Mouse (Mus musculus) adrenal gland, postnatal 0 days (tissue): ENCODE data around the gene Ovca2. TPM values are rescaled to one million over a fixed set of nuclear protein-coding genes. Genes with fewer than 3 reads are reported as not detected.

Experiments used
- microRNA-seq: library from miRNA; unstranded; fragments of <30 nt; microRNA quantifications from one replicate; pipeline ENCODE4, GENCODE M21; 2016; ENCODE audit warnings: borderline replicate concordance; ENCODE audit not compliant: insufficient number of aligned reads
- polyA plus RNA-seq: library from polyadenylated mRNA; unstranded; fragments of >200 nt; fragmentation: Nextera tagmentation; extraction: Ambion mirVana; gene quantifications from 2 replicates; pipeline ENCODE4 v1.2.1, GENCODE M21; 2015

Ovca2 gene
- polyA plus RNA-seq = 23.0 and 25.9 TPM in 2 replicates

GRCm38 (mm10) chr11:75178672-75179208 is at the start of gene Ovca2:
Gene Ovca2 (minus strand): TSS chr11:75178835.

DNA sequence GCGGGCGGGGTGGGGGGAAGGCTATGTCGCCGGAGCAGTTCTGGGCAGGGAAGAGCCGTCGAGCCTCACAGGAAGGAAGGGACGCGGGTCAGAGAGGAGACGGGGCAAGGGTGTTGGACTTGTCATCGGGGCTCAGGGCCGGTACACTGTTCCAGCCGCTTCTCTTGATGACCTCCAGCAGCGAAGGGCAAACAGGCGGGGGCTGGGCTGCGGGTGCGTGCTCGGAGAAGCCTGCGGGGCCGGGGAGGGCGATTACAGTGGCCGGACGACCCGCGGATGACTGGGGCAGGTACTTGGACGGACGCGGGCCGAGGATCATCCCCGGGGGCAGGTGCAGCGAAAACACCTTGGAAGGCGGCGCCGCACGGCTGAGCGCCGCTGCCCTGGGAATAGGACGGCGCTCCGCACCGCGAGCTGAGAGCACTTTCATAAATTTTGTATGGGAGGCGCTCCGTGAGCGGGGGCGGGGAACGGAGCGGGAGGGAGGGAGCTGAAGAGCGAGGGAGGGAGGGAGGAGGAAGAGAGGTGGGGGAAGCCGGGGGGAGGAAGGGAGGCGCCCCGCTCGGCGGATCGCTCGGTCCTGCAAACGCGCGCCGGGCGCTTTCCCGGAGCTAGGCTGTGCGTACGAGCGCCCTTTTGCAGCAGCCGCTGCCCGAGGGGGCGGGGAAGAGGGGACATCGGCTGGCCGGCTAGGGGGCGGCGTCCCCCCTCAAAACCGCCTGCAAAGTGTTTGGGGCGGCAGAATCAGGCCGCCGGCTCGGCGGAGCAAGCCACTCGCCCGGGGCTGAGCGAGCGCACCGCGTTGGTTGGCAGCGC is 14.8 kb upstream of the Ovca2 start, which contains the start of gene Rtn4rl1:
TSS of gene Rtn4rl1 (plus strand) at position 528 of the 816 bp plus-strand sequence.

GRCm38 (mm10) chr11:75190905-75191441 is 12.3 kb upstream of the Ovca2 start, which contains the start of gene Dph1:
Gene Dph1 (minus strand): TSS chr11:75191241.

DNA sequence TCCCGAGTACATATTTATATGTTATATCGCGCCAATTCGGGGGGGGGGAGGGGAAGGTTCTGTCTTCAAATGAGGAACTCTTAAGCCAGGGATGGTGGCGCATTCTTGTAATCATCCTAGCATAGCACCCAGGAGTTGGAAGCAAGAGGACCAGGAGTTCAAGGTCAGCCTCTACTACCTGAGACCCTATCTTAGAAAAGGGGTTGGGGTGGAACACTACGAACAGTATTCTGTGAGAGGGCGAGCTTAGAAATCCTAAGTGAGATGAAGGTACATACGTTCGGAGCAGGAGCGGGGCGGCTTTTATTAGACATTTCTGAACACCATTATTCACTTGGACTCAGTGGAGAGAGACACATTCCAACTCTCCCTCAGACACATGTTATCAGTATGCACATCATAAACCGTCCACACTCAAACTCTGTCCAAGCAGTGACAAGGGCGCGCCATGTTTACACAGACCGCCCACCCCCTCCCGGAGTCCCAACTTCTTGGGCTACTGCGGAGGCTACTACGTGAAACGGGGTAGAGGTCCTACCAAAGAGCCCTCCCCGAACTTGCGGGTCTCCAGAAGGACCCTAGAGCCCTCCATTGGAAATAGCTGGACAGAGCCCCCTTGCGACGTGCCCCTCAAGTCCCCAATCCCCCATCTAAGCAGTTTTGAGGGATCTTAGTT is 9.1 kb downstream of the Ovca2 start, which contains the start of gene Hic1:
TSS of gene Hic1 (minus strand) at position 115 of the 676 bp plus-strand sequence.

Small RNAs within 50 kb of the gene (microRNA-seq; reads per million reads assigned to microRNA genes)
- gene Mir132 (595 reads per million, percentile 69 among the genes with 10 or more reads in this experiment), gene Mir212 (51.8 reads per million, percentile 35 among the genes with 10 or more reads in this experiment)

Other genes with a start within 250 kb of the Ovca2 start
- gene Hic1, start 9.3 kb downstream of the Ovca2 start, polyA plus RNA-seq = 12.6 and 17.0 TPM in 2 replicates
- 16.5 and 28.3 TPM in 2 replicates for gene Dph1, start 12.4 kb upstream of the Ovca2 start, polyA plus RNA-seq
- 6.4 and 11.6 TPM in 2 replicates for gene Rtn4rl1, start 14.9 kb upstream of the Ovca2 start, polyA plus RNA-seq
- 36.9 and 55.4 TPM in 2 replicates for gene Rpa1, start 169.5 kb upstream of the Ovca2 start, polyA plus RNA-seq
- 7.0 and 10.2 TPM in 2 replicates for gene Smyd4, start 169.6 kb upstream of the Ovca2 start, polyA plus RNA-seq
- 146 and 196 TPM in 2 replicates for gene Serpinf1, start 243.9 kb upstream of the Ovca2 start, polyA plus RNA-seq